Mouse (Mus musculus): ENCODE data around the gene Cldn22. TPM values are rescaled to one million over a fixed set of nuclear protein-coding genes. Genes with fewer than 3 reads are reported as not detected.
"Not testable (repeated sequence)": the region's sequence is repeated elsewhere in the genome, so short reads cannot be mapped to it uniquely, and the experiment has no call there.

The Cldn22 gene
- polyA plus RNA-seq, 1 experiment from 2014 or later: not detected

GRCm38 (mm10) chr8:47820914-47821772, 3.1 kb upstream of the Cldn22 start:
- H3K4me3 ChIP-seq (ENCODE audit: low read depth, low read length): no peak overlapping the region
- H3K27me3 ChIP-seq (replicated peaks; ENCODE audit: control insufficient read depth, insufficient read depth, low read length): no peaks in the 10 kb centered on the region
- 83% methylated on average over 20 of the region's 20 CpGs for WGBS
- no peak overlapping the region for H3K9ac ChIP-seq (ENCODE audit: low read depth, low read length)
- ATAC-seq (ENCODE audit: low read depth) (no peak), DNase-seq (ENCODE audit: low spot score) (no peak)
- no peaks in the 10 kb centered on the region for H3K9me3 ChIP-seq (ENCODE audit: control insufficient read depth, low read length)
- H3K4me2 ChIP-seq (ENCODE audit: low read depth, low read length): no peak overlapping the region
- H3K27ac ChIP-seq (replicated peaks; ENCODE audit: low read depth, low read length): no peak overlapping the region
- no peaks in the 10 kb centered on the region for H3K36me3 ChIP-seq (ENCODE audit: control insufficient read depth, insufficient read depth, low read length)
- peaks cover 16% of the 10 kb centered on the region; the same call in 1 of the 2 replicates for H3K4me1 ChIP-seq (ENCODE audit: control insufficient read depth, insufficient read depth, low read length)

- ATAC-seq (ENCODE audit: low read depth): no peak
- Histone ChIP-seq H3K4me1 (ENCODE audit: control insufficient read depth, insufficient read depth, low read length) (peaks cover 16% of the 10 kb centered on the region; the same call in 1 of the 2 replicates), H3K27ac (replicated peaks; ENCODE audit: low read depth, low read length) (no peak within 1 kb of the TSS), H3K4me3 (ENCODE audit: low read depth, low read length) (no peak within 1 kb of the TSS), H3K9me3 (ENCODE audit: control insufficient read depth, low read length) (no peaks in the 10 kb centered on the region), H3K36me3 (ENCODE audit: control insufficient read depth, insufficient read depth, low read length) (no peaks in the 10 kb centered on the region), H3K9ac (ENCODE audit: low read depth, low read length) (no peak within 1 kb of the TSS), H3K27me3 (replicated peaks; ENCODE audit: control insufficient read depth, insufficient read depth, low read length) (no peaks in the 10 kb centered on the region), H3K4me2 (ENCODE audit: low read depth, low read length) (no peak within 1 kb of the TSS)
- DNase-seq (ENCODE audit: low spot score): no peak
- WGBS: 75% methylated on average over 6 of the region's 6 CpGs
Measured at GRCm38 (mm10) chr8:47821843-47822242, 2.4 kb upstream of the Cldn22 start, which contains the start of gene Cldn24. Cldn24 (plus strand) TSS chr8:47822143.

DNA sequence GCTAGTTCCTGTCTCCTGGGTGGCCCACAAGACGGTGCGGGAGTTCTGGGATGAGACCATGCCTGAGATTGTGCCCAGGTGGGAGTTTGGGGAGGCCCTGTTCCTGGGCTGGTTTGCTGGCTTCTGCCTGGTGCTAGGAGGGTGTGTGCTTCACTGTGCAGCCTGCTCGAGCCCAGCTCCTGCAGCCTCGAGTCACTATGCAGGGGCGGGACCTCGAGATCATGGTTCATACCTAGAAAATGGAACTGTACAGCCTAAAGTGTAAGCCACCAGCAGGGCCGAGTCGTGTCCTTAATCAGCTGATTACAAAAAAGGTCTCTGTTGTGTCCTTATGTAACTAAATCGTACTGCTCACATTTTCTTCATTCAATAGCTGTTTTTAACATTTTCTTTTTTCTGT, 1.7 kb upstream of the Cldn22 start:
- not testable (repeated sequence) for H3K4me3 ChIP-seq (ENCODE audit: low read depth, low read length); H3K4me2 ChIP-seq (ENCODE audit: low read depth, low read length); H3K36me3 ChIP-seq (ENCODE audit: control insufficient read depth, insufficient read depth, low read length); ATAC-seq (ENCODE audit: low read depth); H3K27ac ChIP-seq (replicated peaks; ENCODE audit: low read depth, low read length); H3K9me3 ChIP-seq (ENCODE audit: control insufficient read depth, low read length); H3K9ac ChIP-seq (ENCODE audit: low read depth, low read length); H3K27me3 ChIP-seq (replicated peaks; ENCODE audit: control insufficient read depth, insufficient read depth, low read length); DNase-seq (ENCODE audit: low spot score)
- 63% methylated on average over 7 of the region's 9 CpGs for WGBS
- peaks cover 16% of the 10 kb centered on the region; the same call in 1 of the 2 replicates for H3K4me1 ChIP-seq (ENCODE audit: control insufficient read depth, insufficient read depth, low read length)

DNA sequence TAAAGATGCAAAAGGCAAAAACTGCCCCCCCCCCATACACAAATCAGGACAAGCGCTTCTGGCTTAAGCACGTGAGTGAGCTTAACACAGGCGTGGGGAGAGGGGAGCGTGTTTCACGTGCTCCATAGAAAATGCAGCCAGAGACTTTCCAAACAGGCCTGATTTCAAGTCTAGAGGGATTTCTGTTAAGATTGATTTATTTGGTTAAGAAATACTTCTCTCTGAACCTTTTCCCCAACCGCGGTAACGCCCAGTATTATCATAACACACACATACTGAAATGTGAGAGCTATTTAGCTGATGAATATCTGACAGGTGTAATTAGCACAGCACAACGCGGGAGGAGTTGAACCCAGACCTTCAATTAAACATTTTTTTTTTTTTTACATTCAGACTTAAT, 505 bp upstream of the Cldn22 start:
- ATAC-seq (ENCODE audit: low read depth): 0 out of 2 replicates have a peak, but pooled peaks have one; percentile 20
- Histone ChIP-seq H3K4me1 (ENCODE audit: control insufficient read depth, insufficient read depth, low read length) (peaks cover 16% of the 10 kb centered on the region; the same call in 1 of the 2 replicates), H3K36me3 (ENCODE audit: control insufficient read depth, insufficient read depth, low read length) (peaks cover 7% of the 10 kb centered on the region), H3K9me3 (ENCODE audit: control insufficient read depth, low read length) (no peaks in the 10 kb centered on the region), H3K4me2 (ENCODE audit: low read depth, low read length) (no peak overlapping the region), H3K4me3 (ENCODE audit: low read depth, low read length) (no peak overlapping the region), H3K9ac (ENCODE audit: low read depth, low read length) (no peak overlapping the region), H3K27ac (replicated peaks; ENCODE audit: low read depth, low read length) (no peak overlapping the region), H3K27me3 (replicated peaks; ENCODE audit: control insufficient read depth, insufficient read depth, low read length) (no peaks in the 10 kb centered on the region)
- 37% methylated on average over 10 of the region's 10 CpGs for WGBS
- DNase-seq (ENCODE audit: low spot score): peak; percentile 80

DNA sequence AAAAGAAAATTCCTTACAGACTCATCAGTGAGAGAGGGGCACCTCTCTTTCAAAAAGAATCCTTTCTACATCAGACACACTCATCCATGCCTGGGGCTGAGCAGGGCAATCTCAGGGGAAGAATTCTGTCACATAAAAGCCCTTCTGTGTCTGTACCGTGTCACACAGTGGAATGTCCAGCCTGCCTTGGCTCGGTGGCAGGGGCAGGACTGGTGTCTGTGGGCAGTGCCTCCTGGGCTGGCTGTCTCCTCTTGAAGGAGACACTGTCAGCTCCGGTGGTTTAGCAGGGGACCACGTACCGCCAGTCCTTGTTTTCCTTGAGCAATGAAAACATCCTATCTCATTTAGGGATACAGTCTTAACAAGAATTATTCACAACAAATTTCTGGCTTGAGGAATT, 1.3 kb downstream of the Cldn22 start:
- WGBS: 33% methylated on average over 5 of the region's 5 CpGs
- H3K9ac ChIP-seq (ENCODE audit: low read depth, low read length): no peak overlapping the region
- H3K27me3 ChIP-seq (replicated peaks; ENCODE audit: control insufficient read depth, insufficient read depth, low read length): no peaks in the 10 kb centered on the region
- no peak overlapping the region for H3K27ac ChIP-seq (replicated peaks; ENCODE audit: low read depth, low read length)
- H3K4me2 ChIP-seq (ENCODE audit: low read depth, low read length): no peak overlapping the region
- H3K36me3 ChIP-seq (ENCODE audit: control insufficient read depth, insufficient read depth, low read length): peaks cover 25% of the 10 kb centered on the region
- peaks cover 16% of the 10 kb centered on the region; the same call in 1 of the 2 replicates for H3K4me1 ChIP-seq (ENCODE audit: control insufficient read depth, insufficient read depth, low read length)
- no peak overlapping the region for H3K4me3 ChIP-seq (ENCODE audit: low read depth, low read length)
- H3K9me3 ChIP-seq (ENCODE audit: control insufficient read depth, low read length): no peaks in the 10 kb centered on the region
- DNase-seq (ENCODE audit: low spot score): no peak
- ATAC-seq (ENCODE audit: low read depth): no peak

- Histone ChIP-seq H3K27ac (replicated peaks; ENCODE audit: low read depth, low read length) (no peak overlapping the region), H3K9ac (ENCODE audit: low read depth, low read length) (no peak overlapping the region), H3K4me1 (ENCODE audit: control insufficient read depth, insufficient read depth, low read length) (peaks cover 16% of the 10 kb centered on the region; the same call in 1 of the 2 replicates), H3K4me2 (ENCODE audit: low read depth, low read length) (no peak overlapping the region), H3K4me3 (ENCODE audit: low read depth, low read length) (no peak overlapping the region), H3K9me3 (ENCODE audit: control insufficient read depth, low read length) (no peaks in the 10 kb centered on the region), H3K36me3 (ENCODE audit: control insufficient read depth, insufficient read depth, low read length) (peaks cover 38% of the 10 kb centered on the region), H3K27me3 (replicated peaks; ENCODE audit: control insufficient read depth, insufficient read depth, low read length) (no peaks in the 10 kb centered on the region)
- ATAC-seq (ENCODE audit: low read depth) (no peak), DNase-seq (ENCODE audit: low spot score) (no peak)
- WGBS: 74% methylated on average over 9 of the region's 9 CpGs
Measured at GRCm38 (mm10) chr8:47826911-47827310, 2.6 kb downstream of the Cldn22 start.

- no peak for ATAC-seq (ENCODE audit: low read depth)
Measured at GRCm38 (mm10) chr8:47832616-47833015, 8.3 kb downstream of the Cldn22 start.

GRCm38 (mm10) chr8:47833944-47834343, 9.7 kb downstream of the Cldn22 start:
- ATAC-seq (ENCODE audit: low read depth): no peak

More at GRCm38 (mm10) chr8:47832616-47833015, 8.3 kb downstream of the Cldn22 start:
- Histone ChIP-seq H3K27ac (replicated peaks; ENCODE audit: low read depth, low read length) (no peak overlapping the region), H3K9me3 (ENCODE audit: control insufficient read depth, low read length) (no peaks in the 10 kb centered on the region), H3K36me3 (ENCODE audit: control insufficient read depth, insufficient read depth, low read length) (peaks cover 54% of the 10 kb centered on the region), H3K4me2 (ENCODE audit: low read depth, low read length) (no peak overlapping the region), H3K4me1 (ENCODE audit: control insufficient read depth, insufficient read depth, low read length) (no peaks in the 10 kb centered on the region), H3K9ac (ENCODE audit: low read depth, low read length) (no peak overlapping the region), H3K4me3 (ENCODE audit: low read depth, low read length) (no peak overlapping the region), H3K27me3 (replicated peaks; ENCODE audit: control insufficient read depth, insufficient read depth, low read length) (no peaks in the 10 kb centered on the region)
- 81% methylated on average over 6 of the region's 6 CpGs for WGBS
- no peak for DNase-seq (ENCODE audit: low spot score)

More at GRCm38 (mm10) chr8:47833944-47834343, 9.7 kb downstream of the Cldn22 start:
- H3K4me2 ChIP-seq (ENCODE audit: low read depth, low read length): no peak overlapping the region
- no peaks in the 10 kb centered on the region for H3K4me1 ChIP-seq (ENCODE audit: control insufficient read depth, insufficient read depth, low read length)
- H3K9me3 ChIP-seq (ENCODE audit: control insufficient read depth, low read length): no peaks in the 10 kb centered on the region
- 56% methylated on average over 1 of the region's 1 CpGs for WGBS
- peaks cover 50% of the 10 kb centered on the region for H3K36me3 ChIP-seq (ENCODE audit: control insufficient read depth, insufficient read depth, low read length)
- no peak overlapping the region for H3K4me3 ChIP-seq (ENCODE audit: low read depth, low read length)
- H3K27ac ChIP-seq (replicated peaks; ENCODE audit: low read depth, low read length): no peak overlapping the region
- no peak overlapping the region for H3K9ac ChIP-seq (ENCODE audit: low read depth, low read length)
- no peak for DNase-seq (ENCODE audit: low spot score)
- H3K27me3 ChIP-seq (replicated peaks; ENCODE audit: control insufficient read depth, insufficient read depth, low read length): no peaks in the 10 kb centered on the region

Measured in embryonic facial prominence, embryonic 14.5 days (tissue).